Mouse (Mus musculus) lung, adult 2 months (tissue): ENCODE measurements at regions not wholly inside any gene's neighbourhood (a gene's known extent, or its start where the extent isn't known, plus 50 kb on each side); places are given as distances from the start of the nearest gene placed in this dataset.

ENCODE experiments used
- DNase-seq: peaks from one replicate; pipeline ENCODE4 v3.0.0; 2022
- H3K4me1 ChIP-seq: fragments of 200-500 bp; 2 replicates; pipeline ENCODE4 v1.6.1; 2011; ENCODE audit warnings: low read length; ENCODE audit not compliant: control insufficient read depth, insufficient read depth
- H3K4me3 ChIP-seq: fragments of 200-500 bp; replicated peaks from 2 replicates; pipeline ENCODE3; 2011; ENCODE audit warnings: low read depth, mild to moderate bottlenecking, control low read depth, low read length; ENCODE audit errors: extremely low read depth
- CTCF ChIP-seq: fragments of 200-500 bp; IDR thresholded peaks from 2 replicates; pipeline ENCODE4 v1.5.1; 2011; ENCODE audit warnings: mild to moderate bottlenecking, low read length, control low read depth; ENCODE audit not compliant: insufficient read depth
- POLR2A ChIP-seq: fragments of 200-500 bp; IDR thresholded peaks from 2 replicates; pipeline ENCODE4 v1.6.1; 2011; ENCODE audit warnings: low read depth, mild to moderate bottlenecking, control low read depth, low read length, borderline replicate concordance; ENCODE audit errors: extremely low read depth
- WGBS: fragments of 180-500 bp; shearing (Covaris S2); methylation state at CpG from one replicate; pipeline ENCODE4 v1.1.7; 2018; 5-methylcytosine and 5-hydroxymethylcytosine counted together

- Histone ChIP-seq H3K4me3 (no peak overlapping the region), H3K4me1 (no peaks in the 10 kb centered on the region)
- no peak for DNase-seq
- 82% methylated on average over 3 of the region's 3 CpGs for WGBS
- no peak for TF ChIP-seq CTCF
Measured at GRCm38 (mm10) chr3:57932657-57933539, 85.0 kb upstream of the Pfn2 start.

DNA sequence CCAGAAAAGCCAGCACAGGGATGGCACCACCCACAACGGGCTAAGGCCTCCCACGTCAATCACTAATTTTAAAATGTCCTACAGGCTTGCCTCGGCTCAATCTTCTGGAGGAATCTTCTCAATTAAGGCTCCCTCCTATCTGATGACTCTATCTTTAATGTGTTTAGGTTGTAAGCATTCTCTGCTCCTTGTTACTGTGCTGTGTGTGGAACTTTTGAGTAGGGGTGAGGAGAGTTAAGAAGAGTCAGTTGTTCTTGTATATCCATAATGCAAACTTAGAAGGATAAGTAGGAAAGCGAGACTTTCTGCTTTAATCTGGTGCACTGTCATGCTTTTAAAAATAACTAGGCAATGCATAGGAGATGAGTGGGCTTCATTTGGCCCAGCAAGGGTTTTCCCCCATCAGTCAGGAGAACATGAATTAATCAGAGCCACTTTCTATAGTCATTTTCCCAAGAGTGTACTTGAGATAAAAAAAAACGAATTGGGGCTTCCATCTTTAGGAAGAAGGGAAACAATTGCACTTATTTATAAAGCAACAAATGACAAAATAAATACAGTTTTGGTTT is 87.2 kb upstream of the Pfn2 start:
- DNase-seq = no peak

DNA sequence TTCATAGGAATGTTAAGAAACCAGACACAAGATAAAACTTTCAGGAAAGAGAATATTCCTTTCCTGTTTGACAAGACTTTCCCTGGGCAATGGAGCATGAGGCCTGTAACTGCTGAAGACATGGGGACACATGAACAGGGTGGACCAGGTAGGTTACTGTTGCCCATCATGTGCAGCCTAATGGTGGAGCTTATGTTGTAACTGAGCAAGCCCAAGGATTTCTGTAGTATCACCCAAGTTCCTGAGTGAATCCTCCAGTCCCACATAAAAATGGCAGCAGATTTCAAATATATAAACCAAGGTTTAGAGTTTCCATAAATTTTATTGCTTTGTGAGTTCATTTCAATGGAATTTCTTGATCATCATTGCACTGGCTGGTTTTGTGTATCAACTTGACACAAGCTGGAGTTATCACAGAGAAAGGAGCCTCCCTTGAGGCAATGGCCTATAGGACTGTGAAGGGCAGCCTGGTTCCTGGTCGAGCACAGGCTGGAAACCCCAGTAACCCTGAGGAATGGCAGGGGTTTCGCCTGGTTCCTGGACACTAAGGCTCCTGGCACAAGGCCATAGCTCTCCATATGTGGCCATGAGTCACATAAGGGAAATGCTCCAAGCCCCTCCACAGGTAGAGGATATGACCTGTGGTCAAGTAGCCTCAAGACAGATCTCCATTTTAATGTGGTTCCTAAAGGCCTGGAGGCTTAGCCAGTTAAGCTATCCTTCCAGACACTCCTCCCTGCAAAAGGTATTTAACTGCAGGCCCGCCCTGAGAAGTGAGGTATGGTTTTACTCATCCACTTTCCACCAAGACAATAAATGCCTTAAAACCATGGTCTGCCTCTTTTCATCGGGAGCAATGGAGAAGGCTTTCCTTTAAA is 92.9 kb upstream of the Pfn2 start:
- 80% methylated on average over 4 of the region's 4 CpGs for WGBS
- Histone ChIP-seq H3K4me3 (no peak overlapping the region), H3K4me1 (no peaks in the 10 kb centered on the region)
- TF ChIP-seq CTCF = no peak
- DNase-seq = no peak

More for the DNA sequence above, 87.2 kb upstream of the Pfn2 start:
- 63% methylated on average over 5 of the region's 5 CpGs for WGBS
- TF ChIP-seq POLR2A = no peak
- TF ChIP-seq CTCF = no peak
- Histone ChIP-seq H3K4me3 (no peak overlapping the region), H3K4me1 (no peaks in the 10 kb centered on the region)

DNA sequence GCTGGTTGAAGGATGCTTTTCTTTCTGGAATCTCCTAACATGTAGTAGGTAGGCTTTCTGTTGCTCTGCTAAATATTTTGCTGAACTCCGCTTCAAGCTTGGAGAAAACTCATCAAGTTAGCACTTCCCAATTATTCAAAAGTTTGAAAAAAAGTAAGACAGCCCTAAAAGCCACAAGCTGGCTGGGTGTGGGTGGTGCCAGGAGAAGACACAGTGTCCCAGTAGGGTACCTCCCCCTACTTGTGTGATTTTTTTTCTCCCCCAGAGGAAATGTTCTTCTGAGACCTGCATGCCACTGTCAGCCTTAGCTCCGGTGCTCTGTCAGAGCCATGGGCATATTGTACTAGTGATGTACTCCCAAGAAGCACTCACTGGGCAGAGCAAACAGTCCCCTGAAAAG is 96.8 kb upstream of the Pfn2 start:
- no peak for DNase-seq
- 73% methylated on average over 2 of the region's 2 CpGs for WGBS
- H3K4me3 ChIP-seq = no peak overlapping the region

DNA sequence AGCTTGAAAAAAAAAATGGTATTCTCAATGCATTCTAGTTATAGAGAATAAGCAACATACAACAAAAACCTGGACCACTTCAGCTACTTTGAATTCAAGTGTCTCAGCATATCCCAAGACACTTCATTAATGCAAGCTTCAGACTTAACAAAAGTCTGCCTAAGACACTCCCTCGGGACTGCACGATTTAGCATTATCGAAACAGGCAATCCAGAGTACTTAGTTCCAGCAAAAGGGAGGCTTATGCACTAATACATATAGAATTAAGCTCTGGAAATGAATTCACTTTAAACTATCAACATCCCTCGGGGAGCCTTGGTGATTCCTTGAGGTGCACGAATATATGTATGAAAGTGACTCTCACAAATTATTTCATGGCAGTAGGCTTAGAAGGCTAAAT is 97.9 kb upstream of the Pfn2 start:
- WGBS = 80% methylated on average over 5 of the region's 5 CpGs
- Histone ChIP-seq H3K4me3 (no peak overlapping the region), H3K4me1 (no peaks in the 10 kb centered on the region)
- DNase-seq = no peak
- no peak for TF ChIP-seq POLR2A
- TF ChIP-seq CTCF = no peak

More for the DNA sequence above, 96.8 kb upstream of the Pfn2 start:
- TF ChIP-seq CTCF (no peak), POLR2A (no peak)
- no peaks in the 10 kb centered on the region for H3K4me1 ChIP-seq

DNA sequence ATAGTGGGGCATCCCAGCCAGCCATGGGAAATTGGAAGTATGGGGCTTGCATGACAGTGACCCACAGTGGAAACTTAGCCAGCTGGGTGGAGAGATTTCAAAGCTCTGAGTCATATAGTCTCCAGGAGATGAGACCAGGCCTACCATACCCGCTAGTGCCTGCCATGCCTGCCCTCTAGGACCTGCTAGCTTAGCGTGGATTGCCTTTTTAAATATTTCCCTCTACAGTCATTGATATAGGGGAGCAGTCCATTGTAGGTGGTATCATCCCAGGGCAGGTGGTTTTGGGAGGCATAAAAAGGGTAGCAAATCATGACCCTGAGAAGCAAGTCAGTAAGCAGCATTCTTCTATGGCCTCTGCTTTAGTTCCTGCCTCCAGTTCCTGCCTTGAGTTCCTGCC is 99.5 kb upstream of the Pfn2 start:
- Histone ChIP-seq H3K4me3 (no peak overlapping the region), H3K4me1 (no peaks in the 10 kb centered on the region)
- WGBS = 90% methylated on average over 2 of the region's 2 CpGs
- DNase-seq = no peak
- TF ChIP-seq POLR2A = no peak
- no peak for TF ChIP-seq CTCF

DNA sequence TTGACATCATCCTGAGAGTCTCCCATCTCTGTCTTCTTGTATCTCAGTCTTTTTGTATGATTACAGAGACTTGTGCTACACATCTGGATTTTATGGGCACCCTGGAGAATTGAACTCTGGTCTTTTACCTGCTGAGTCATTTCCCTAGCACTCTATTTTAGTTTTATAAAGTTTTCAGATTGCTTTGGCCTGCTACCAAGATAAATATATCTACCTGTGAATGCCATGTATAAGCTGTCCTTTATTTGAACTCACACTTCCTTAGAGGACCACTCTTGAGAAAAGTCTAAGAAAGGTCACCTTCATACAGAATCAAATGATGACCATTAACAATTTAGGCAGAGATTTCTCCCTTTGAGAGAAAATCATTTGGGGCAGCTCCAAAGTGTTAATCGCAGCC is 100.8 kb upstream of the Pfn2 start:
- WGBS = 75% methylated on average over 1 of the region's 1 CpGs
- TF ChIP-seq CTCF = no peak
- TF ChIP-seq POLR2A = no peak
- no peak overlapping the region for H3K4me3 ChIP-seq
- no peaks in the 10 kb centered on the region for H3K4me1 ChIP-seq
- no peak for DNase-seq

GRCm38 (mm10) chr3:57950431-57951331 is 102.8 kb upstream of the Pfn2 start:
- WGBS = 60% methylated on average over 7 of the region's 7 CpGs
- Histone ChIP-seq H3K4me1 (no peaks in the 10 kb centered on the region), H3K4me3 (no peak overlapping the region)
- TF ChIP-seq CTCF = no peak
- no peak for TF ChIP-seq POLR2A
- no peak for DNase-seq

DNA sequence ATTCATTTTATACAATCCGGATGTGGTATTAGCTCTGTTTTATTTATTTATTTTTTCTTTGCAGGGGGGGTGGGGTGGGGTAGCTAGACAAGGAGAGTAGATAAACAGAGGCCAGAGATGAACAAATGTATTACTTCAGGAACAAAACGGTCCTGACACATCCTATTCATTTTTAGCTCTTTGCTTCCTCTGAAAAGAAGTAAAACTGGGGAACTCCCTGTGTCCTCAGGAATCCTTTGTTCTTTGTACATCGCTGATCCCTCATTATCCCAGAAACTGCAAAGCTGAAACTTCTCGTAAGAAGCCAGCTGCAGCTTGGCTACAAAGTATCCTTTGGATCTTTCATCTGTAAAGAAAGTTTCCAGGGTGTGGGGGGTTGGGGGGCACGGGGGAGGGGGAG is 103.6 kb upstream of the Pfn2 start:
- Histone ChIP-seq H3K4me1 (no peaks in the 10 kb centered on the region), H3K4me3 (no peak overlapping the region)
- WGBS = 46% methylated on average over 5 of the region's 5 CpGs
- no peak for DNase-seq
- no peak for TF ChIP-seq CTCF
- no peak for TF ChIP-seq POLR2A
